Mouse (Mus musculus): ENCODE results near the gene Sumo3. TPM values are rescaled to one million over a fixed set of nuclear protein-coding genes. Genes with fewer than 3 reads are reported as not detected.
A peak's percentile ranks its signal among the peaks of the same experiment; 100 is the strongest.

Sumo3 gene
- 148 and 150 TPM in 2 replicates for total RNA-seq (2017)

DNA sequence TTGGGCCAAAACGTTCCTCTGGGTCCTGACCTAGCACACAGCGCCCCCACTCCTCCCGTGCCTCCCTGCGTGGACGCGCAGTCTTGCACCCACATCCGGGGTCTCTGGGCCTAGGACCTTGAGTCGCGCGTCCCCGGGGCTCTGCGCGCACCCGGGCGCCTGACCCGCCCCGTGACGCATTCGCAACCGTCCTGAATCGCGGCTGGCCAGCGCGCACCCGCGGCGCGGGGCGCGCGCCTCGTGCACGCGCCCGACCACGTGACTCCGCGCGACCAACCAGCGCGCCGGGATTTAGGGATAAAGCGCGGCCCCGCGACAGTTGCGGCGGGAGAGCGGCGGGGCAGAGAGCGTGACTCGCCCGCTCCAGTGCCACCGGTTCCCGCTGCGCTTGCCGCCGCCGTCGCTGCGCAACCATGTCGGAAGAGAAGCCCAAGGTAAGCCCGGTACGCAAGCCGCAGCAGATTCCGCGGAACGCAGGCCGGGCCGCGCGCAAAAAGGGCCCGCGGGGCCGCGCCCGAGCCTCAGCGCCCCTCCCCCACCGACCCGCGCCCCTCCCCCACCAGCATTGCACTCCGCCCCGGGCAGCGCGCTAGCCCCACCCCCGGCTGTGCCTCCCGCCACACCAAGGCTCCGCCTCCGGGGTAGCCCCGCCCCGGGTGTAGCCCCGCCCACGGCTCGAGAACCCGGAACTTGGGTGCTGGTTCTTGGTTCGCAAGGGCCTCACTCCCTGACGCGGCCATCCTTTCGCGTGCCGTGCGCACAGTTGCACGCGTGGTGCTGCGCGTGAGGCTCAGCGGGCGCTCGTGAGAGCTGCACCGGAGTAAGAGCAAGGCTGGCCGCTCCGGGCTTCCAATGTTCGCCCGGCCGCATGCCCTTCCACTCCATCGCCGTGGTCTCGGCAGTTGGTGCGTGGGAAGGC is at the start of gene Sumo3, which contains the start of gene Gm49325:
Gene Sumo3 (plus strand): TSS at position 190 of the 919 bp plus-strand sequence.
Gene Gm49325 (plus strand): TSS at position 290 of the 919 bp plus-strand sequence.
- ATAC-seq (replicated peaks in 1 of 2; ENCODE audit: insufficient read depth in 1 of 2, low FRiP score in 2 of 2, low TSS enrichment in 1 of 2, low read depth in 1 of 2, poor library complexity in 2 of 2, severe bottlenecking in 2 of 2) = peak; percentile 81 to 88

DNA sequence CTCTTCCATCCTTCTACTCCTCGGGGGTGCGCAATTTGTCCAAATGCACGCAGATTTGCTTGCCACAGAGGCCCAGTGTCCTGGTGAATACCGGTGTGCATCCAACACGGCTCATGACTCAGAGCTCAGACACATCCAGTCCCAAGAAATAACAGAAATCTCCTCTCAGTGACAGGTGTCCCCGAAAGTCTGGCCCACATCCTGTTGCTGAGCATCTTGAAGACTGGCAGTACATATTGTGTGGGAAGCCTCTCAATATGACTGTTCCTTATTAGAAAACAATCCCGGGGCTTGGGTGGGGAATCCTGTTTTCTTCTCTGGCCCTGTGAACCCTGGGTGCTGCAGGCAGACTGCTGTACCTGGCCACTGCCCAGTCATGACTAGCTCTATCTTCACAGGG is 49.3 kb upstream of the Sumo3 start:
- ATAC-seq (replicated peaks in 1 of 2; ENCODE audit: insufficient read depth in 1 of 2, low FRiP score in 2 of 2, low TSS enrichment in 1 of 2, low read depth in 1 of 2, poor library complexity in 2 of 2, severe bottlenecking in 2 of 2) = no peak

DNA sequence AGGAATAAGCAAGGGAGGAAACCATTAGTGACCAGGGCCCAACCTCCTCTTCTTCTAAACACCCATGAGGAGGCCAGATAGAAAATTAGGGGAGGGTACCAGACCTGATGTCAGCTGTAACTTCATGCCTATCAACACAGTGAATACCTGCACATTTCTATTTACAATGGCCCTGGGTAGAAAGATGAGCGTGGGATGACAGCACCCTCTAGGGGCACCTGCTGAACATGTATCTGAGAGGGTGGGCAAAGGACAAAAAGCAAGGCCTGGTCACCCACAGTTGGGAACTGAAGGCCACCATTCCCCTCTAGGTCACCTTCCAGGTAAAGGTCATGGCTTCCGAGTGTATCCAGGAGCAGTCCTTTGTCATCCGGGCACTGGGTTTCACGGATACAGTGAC is 48.3 kb upstream of the Sumo3 start:
- peak; percentile 40 to 68; a peak in 2 of 4 replicates for ATAC-seq (replicated peaks in 1 of 2; ENCODE audit: insufficient read depth in 1 of 2, low FRiP score in 2 of 2, low TSS enrichment in 1 of 2, low read depth in 1 of 2, poor library complexity in 2 of 2, severe bottlenecking in 2 of 2)

DNA sequence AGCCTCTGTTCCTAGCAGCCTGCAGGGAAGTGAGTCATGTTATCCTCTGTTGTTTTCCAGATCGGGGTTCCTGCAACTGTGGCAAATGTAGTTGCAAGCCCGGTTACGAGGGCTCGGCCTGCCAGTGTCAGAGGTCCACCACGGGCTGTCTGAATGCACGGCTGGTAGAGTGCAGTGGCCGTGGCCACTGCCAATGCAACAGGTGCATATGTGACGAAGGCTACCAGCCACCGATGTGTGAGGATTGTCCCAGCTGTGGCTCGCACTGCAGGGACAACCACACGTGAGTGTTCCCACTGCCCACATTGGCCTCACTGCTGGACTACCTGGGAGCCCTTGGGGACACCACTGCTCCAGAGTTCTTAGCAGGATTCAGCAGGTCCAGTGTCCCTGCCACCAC is 45.8 kb upstream of the Sumo3 start:
- ATAC-seq (replicated peaks in 1 of 2; ENCODE audit: insufficient read depth in 1 of 2, low FRiP score in 2 of 2, low TSS enrichment in 1 of 2, low read depth in 1 of 2, poor library complexity in 2 of 2, severe bottlenecking in 2 of 2) = no peak

DNA sequence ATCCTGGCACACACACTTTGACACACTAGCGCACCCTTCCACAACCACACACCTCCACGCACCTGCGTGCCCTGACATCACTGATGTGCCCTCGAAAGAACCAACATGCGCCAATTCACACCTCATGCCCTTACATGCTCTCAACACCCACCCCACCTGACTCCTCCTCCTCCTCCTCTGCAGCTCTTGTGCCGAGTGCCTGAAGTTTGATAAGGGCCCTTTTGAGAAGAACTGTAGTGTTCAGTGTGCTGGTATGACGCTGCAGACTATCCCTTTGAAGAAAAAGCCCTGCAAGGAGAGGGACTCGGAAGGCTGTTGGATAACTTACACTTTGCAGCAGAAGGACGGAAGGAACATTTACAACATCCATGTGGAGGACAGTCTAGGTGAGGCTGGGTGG is 45.1 kb upstream of the Sumo3 start:
- ATAC-seq (replicated peaks in 1 of 2; ENCODE audit: insufficient read depth in 1 of 2, low FRiP score in 2 of 2, low TSS enrichment in 1 of 2, low read depth in 1 of 2, poor library complexity in 2 of 2, severe bottlenecking in 2 of 2) = no peak

DNA sequence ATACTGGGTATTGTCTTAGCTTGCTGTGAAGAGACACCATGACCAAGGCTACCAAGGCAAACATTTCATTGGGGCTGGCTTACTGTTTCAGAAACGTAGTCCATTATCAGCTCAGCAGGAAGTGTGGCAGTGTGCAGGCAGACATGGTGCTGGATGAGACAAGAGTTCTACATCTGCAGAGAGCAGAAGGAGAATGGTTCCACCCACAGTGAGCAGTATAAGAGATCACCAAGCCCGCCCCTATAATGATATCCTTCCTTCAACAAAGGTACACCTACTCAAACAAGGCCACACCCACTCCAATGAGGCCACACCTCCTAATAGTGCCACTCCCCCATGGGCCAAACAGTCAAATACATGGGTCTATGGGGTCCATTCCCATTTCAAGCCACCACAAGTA is 44.4 kb upstream of the Sumo3 start:
- ATAC-seq (replicated peaks in 1 of 2; ENCODE audit: insufficient read depth in 1 of 2, low FRiP score in 2 of 2, low TSS enrichment in 1 of 2, low read depth in 1 of 2, poor library complexity in 2 of 2, severe bottlenecking in 2 of 2) = no peak

DNA sequence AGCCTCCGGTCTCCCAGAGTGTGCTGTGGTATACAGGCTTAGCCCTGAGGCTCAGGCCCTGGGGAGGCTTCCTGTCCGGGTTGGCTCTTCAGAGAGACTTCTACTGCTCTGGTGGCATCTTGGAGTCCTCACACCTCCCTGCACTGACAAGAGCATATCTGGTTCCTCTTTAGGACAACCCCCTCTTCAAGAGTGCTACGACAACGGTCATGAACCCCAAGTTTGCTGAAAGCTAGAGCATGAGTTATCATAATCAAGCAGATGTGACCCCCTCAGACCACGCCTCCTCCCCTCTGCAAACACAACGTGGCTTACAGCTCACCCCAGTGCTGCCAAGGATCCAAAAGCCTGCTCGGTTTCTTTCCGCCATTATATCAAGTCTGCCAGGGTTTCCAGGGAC is 40.9 kb upstream of the Sumo3 start:
- ATAC-seq (replicated peaks in 1 of 2; ENCODE audit: insufficient read depth in 1 of 2, low FRiP score in 2 of 2, low TSS enrichment in 1 of 2, low read depth in 1 of 2, poor library complexity in 2 of 2, severe bottlenecking in 2 of 2) = no peak

DNA sequence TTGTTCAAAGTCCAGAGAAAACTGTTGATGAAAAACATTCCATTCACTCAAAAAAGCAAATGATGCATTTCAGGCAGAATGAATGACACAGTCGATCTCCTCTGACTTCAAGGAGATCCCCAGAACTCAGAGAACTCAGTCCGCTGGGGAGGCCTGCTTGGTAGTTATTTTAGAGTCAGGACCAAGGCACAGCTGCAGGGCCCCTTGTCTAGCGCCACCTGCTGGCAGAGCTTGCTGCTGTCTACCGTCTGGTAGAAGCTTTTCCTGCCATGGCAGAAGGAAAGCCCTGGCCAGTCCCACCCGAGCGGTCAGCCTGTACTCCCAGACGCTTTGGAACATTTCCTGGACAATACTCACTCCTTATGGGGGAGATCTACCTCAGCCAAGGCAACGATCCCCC is 39.2 kb upstream of the Sumo3 start:
- ATAC-seq (replicated peaks in 1 of 2; ENCODE audit: insufficient read depth in 1 of 2, low FRiP score in 2 of 2, low TSS enrichment in 1 of 2, low read depth in 1 of 2, poor library complexity in 2 of 2, severe bottlenecking in 2 of 2) = peak; percentile 79 to 86

DNA sequence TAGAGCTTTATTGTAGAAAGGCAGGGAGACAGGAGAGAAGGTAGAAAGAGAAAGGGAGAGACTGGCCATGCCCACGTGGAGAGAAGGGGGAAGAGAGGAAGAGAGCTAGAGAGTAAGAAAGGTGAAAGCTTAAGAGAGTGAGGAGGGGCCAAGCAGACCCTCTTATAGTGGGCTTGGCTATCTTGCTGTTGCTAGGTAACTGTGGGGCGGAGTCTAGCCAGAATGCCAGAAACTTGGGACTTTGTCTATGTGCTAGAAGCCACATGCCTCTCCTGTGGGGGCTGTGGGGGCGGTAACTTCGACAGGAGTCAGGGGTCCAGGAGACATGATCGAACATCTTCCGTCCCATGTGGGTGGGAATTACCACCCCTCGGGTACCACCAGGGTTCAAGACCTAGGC is 36.4 kb upstream of the Sumo3 start:
- ATAC-seq (replicated peaks in 1 of 2; ENCODE audit: insufficient read depth in 1 of 2, low FRiP score in 2 of 2, low TSS enrichment in 1 of 2, low read depth in 1 of 2, poor library complexity in 2 of 2, severe bottlenecking in 2 of 2) = no peak

DNA sequence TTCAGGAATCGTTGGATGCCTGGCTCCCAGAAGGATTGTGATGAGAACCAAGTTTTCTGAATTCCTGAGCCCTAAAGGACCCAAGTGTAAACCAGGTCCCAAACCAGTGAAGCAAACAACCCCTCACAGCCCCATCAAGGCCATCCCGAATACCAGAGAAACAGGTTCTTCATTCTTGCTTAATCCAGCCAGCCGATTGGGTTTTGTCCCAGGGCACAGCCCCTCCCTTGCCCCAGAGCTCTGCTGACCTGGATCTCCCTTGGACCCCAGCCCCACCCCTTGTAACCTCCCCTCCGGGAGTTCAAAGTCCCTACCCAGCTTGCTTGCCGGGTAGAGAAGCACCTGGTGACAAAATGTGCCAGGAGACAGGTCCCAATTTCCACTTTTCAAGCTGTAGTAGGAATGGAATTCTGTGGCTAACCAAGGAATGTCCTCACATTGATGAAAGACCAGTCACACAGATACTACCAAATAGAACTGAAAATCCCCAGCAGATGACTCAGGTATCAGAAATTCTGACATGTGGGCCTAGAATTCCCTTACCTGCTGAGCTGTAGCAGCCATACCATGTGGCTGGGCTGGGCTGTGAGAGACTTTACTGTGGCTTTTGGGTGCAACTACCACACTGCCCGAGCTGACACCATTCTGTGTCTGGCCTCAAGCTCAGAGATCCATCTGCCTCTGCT is 35.8 kb upstream of the Sumo3 start:
- no peak for ATAC-seq (replicated peaks in 1 of 2; ENCODE audit: insufficient read depth in 1 of 2, low FRiP score in 2 of 2, low TSS enrichment in 1 of 2, low read depth in 1 of 2, poor library complexity in 2 of 2, severe bottlenecking in 2 of 2)

GRCm38 (mm10) chr10:77572225-77572624 is 33.7 kb upstream of the Sumo3 start:
- ATAC-seq (replicated peaks in 1 of 2; ENCODE audit: insufficient read depth in 1 of 2, low FRiP score in 2 of 2, low TSS enrichment in 1 of 2, low read depth in 1 of 2, poor library complexity in 2 of 2, severe bottlenecking in 2 of 2) = peak; percentile 58 to 59; a peak in 1 of 4 replicates

GRCm38 (mm10) chr10:77573162-77573561 is 32.7 kb upstream of the Sumo3 start:
- no peak for ATAC-seq (replicated peaks in 1 of 2; ENCODE audit: insufficient read depth in 1 of 2, low FRiP score in 2 of 2, low TSS enrichment in 1 of 2, low read depth in 1 of 2, poor library complexity in 2 of 2, severe bottlenecking in 2 of 2)

DNA sequence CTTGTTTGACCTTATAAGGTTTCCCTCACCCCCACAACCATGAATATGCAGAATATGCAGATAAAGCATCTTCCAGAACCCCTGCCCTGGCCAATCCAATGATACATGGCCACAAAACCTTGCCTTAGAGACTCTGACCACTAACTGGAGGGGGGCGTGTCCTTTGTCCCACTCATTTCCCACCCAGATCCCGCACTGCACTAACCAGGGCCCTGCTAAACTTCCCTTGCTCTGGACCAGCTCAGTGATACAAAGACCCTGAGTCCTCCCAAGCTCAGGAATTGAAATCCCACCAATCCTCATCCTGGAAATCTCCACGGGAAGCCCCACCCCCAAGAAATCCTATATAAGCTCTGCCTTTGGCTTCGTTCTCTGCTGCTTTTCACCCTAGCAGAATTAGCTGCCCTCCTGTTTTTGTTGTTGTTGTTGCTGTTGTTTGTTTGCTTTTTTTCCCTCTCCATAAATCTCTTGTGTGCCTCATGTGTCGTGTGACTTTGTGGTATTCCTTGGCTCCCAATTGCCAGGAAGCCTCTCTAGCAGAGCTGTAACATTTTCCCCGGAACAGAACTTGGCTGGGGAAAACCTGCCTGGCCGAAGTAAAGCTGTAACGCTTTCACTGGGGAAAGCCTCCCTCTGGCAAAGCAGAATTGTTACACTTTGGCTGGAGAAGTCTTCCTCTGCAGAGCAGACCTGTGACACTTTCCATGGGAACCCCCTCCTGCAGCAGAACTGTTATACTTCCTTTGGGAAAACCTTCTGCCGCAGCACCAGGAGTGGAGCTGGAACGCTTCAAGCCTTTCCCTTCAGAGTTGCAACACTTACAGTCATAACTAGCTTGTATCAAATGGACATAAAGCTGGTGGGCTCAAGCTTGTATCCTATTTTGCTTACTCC is 25.6 kb upstream of the Sumo3 start:
- ATAC-seq (replicated peaks in 1 of 2; ENCODE audit: insufficient read depth in 1 of 2, low FRiP score in 2 of 2, low TSS enrichment in 1 of 2, low read depth in 1 of 2, poor library complexity in 2 of 2, severe bottlenecking in 2 of 2) = no peak

GRCm38 (mm10) chr10:77581023-77581407 is 24.9 kb upstream of the Sumo3 start:
- peak in 1 of 2 experiments; percentile 1; a peak in 1 of 4 replicates for ATAC-seq (replicated peaks in 1 of 2; ENCODE audit: insufficient read depth in 1 of 2, low FRiP score in 2 of 2, low TSS enrichment in 1 of 2, low read depth in 1 of 2, poor library complexity in 2 of 2, severe bottlenecking in 2 of 2)

DNA sequence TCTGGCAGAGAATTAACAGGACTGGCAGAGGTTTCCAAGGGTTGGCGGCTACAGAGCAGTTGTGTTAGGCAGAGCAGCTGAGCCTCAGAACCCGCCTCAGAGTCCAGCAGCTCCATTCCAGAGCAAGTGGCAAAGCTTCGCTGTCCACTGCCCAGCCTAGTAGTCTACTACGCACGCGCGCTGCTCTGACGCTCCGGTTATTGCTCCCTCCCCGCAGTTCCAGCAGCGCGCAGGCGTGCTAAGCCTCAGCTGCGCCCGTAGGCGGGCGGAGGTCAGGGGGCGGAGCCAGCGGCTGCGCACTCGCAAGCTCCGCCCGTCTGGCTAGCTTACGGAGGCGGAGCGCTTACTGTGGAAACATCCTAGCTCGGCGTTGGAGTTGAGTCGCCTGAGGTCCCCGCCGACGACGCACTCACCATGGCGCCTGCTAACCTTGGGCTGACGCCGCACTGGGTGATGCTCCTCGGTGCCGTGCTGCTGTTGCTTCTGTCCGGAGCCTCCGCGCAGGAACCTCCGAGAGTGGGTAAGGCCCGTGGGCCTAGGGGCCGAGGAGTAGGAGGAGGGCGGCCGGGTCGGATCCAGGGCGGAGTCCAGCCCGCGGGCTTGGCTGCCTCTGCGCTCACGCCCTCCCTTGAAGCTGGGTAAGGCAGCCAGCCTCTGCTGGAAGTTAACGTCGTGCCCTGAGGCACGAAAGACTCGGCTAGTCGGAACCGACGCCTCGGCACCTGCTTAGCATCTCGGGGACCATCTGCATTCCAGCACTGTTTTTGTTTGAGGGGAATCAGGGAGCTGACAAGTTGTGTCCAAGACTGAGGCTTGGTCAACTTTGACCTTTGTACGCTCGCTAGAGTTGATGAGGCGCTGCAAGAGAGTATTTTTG is 24.3 kb upstream of the Sumo3 start, which contains the start of gene Pttg1ip:
Gene Pttg1ip (plus strand): TSS at position 313 of the 877 bp plus-strand sequence.
- peak; percentile 90 to 92 for ATAC-seq (replicated peaks in 1 of 2; ENCODE audit: insufficient read depth in 1 of 2, low FRiP score in 2 of 2, low TSS enrichment in 1 of 2, low read depth in 1 of 2, poor library complexity in 2 of 2, severe bottlenecking in 2 of 2)

GRCm38 (mm10) chr10:77582285-77582618 is 23.6 kb upstream of the Sumo3 start:
- no peak for ATAC-seq (replicated peaks in 1 of 2; ENCODE audit: insufficient read depth in 1 of 2, low FRiP score in 2 of 2, low TSS enrichment in 1 of 2, low read depth in 1 of 2, poor library complexity in 2 of 2, severe bottlenecking in 2 of 2)

Measured in hematopoietic stem cell, adult 5-6 weeks (primary cell).